Mouse (Mus musculus): ENCODE measurements around the gene Adgre4. TPM values are rescaled to one million over a fixed set of nuclear protein-coding genes. Genes with fewer than 3 reads are reported as not detected.
A peak's percentile ranks its signal among the peaks of the same experiment; 100 is the strongest.

The Adgre4 gene
- 0.18 and 0.19 TPM in 2 replicates for polyA plus RNA-seq (2015; fragmentation: Nextera tagmentation; extraction: Ambion mirVana)

GRCm38 (mm10) chr17:55749786-55750185 lies at the start of gene Adgre4:
TSS of gene Adgre4 (plus strand) at chr17:55749984.
- Histone ChIP-seq H3K4me3 (no peak within 1 kb of the TSS), H3K4me1 (no peaks in the 10 kb centered on the region), H3K9ac (no peak within 1 kb of the TSS), H3K27ac (no peak within 1 kb of the TSS), H3K36me3 (no peaks in the 10 kb centered on the region), H3K9me3 (no peaks in the 10 kb centered on the region), H3K27me3 (no peaks in the 10 kb centered on the region), H3K4me2 (replicated peaks) (no peak within 1 kb of the TSS)
- no peak for ATAC-seq (ENCODE audit: low FRiP score, low read depth)
- WGBS = 62% methylated on average over 2 of the region's 2 CpGs

GRCm38 (mm10) chr17:55702161-55702820 lies 47.5 kb upstream of the Adgre4 start:
- Histone ChIP-seq H3K4me1 (no peaks in the 10 kb centered on the region), H3K9me3 (no peaks in the 10 kb centered on the region), H3K27ac (no peak overlapping the region), H3K4me2 (replicated peaks) (no peak overlapping the region), H3K36me3 (peaks cover 34% of the 10 kb centered on the region), H3K4me3 (no peak overlapping the region), H3K9ac (no peak overlapping the region), H3K27me3 (no peaks in the 10 kb centered on the region)
- no peak for ATAC-seq (ENCODE audit: low FRiP score, low read depth)
- WGBS = 70% methylated on average over 3 of the region's 3 CpGs

- WGBS = 77% methylated on average over 5 of the region's 5 CpGs
- H3K4me3 ChIP-seq = no peak overlapping the region
- ATAC-seq (ENCODE audit: low FRiP score, low read depth) = no peak
Observed at GRCm38 (mm10) chr17:55702865-55703264, 46.9 kb upstream of the Adgre4 start.

GRCm38 (mm10) chr17:55711984-55712811 lies 37.6 kb upstream of the Adgre4 start, which contains the start of gene Pot1b:
TSS of gene Pot1b (minus strand) at chr17:55712628.
- Histone ChIP-seq H3K4me3 (peak within 1 kb of the TSS; percentile 80), H3K27ac (no peak within 1 kb of the TSS), H3K4me2 (replicated peaks) (peak within 1 kb of the TSS; percentile 76), H3K36me3 (peaks cover 9% of the 10 kb centered on the region), H3K4me1 (no peaks in the 10 kb centered on the region), H3K9me3 (no peaks in the 10 kb centered on the region), H3K9ac (peak within 1 kb of the TSS; percentile 80), H3K27me3 (no peaks in the 10 kb centered on the region)
- under 1% methylated on average over 36 of the region's 37 CpGs for WGBS
- ATAC-seq (ENCODE audit: low FRiP score, low read depth) = peak; percentile 99

More at GRCm38 (mm10) chr17:55702865-55703264, 46.9 kb upstream of the Adgre4 start:
- Histone ChIP-seq H3K36me3 (peaks cover 28% of the 10 kb centered on the region), H3K27ac (no peak overlapping the region), H3K4me2 (replicated peaks) (no peak overlapping the region), H3K9ac (no peak overlapping the region), H3K9me3 (no peaks in the 10 kb centered on the region), H3K4me1 (no peaks in the 10 kb centered on the region), H3K27me3 (no peaks in the 10 kb centered on the region)

GRCm38 (mm10) chr17:55721270-55721669 lies 28.5 kb upstream of the Adgre4 start:
- H3K27me3 ChIP-seq = no peaks in the 10 kb centered on the region
- 63% methylated on average over 1 of the region's 1 CpGs for WGBS
- H3K9ac ChIP-seq = no peak overlapping the region
- no peaks in the 10 kb centered on the region for H3K4me1 ChIP-seq
- no peak for ATAC-seq (ENCODE audit: low FRiP score, low read depth)
- H3K4me3 ChIP-seq = no peak overlapping the region
- no peaks in the 10 kb centered on the region for H3K9me3 ChIP-seq
- no peak overlapping the region for H3K4me2 ChIP-seq (replicated peaks)
- H3K27ac ChIP-seq = no peak overlapping the region
- no peaks in the 10 kb centered on the region for H3K36me3 ChIP-seq

GRCm38 (mm10) chr17:55722250-55722649 lies 27.5 kb upstream of the Adgre4 start:
- ATAC-seq (ENCODE audit: low FRiP score, low read depth) = no peak

GRCm38 (mm10) chr17:55726193-55726592 lies 23.6 kb upstream of the Adgre4 start:
- Histone ChIP-seq H3K27me3 (no peaks in the 10 kb centered on the region), H3K27ac (no peak overlapping the region), H3K4me3 (no peak overlapping the region), H3K4me1 (no peaks in the 10 kb centered on the region), H3K4me2 (replicated peaks) (no peak overlapping the region), H3K36me3 (no peaks in the 10 kb centered on the region), H3K9ac (no peak overlapping the region), H3K9me3 (no peaks in the 10 kb centered on the region)
- WGBS = 70% methylated on average over 2 of the region's 2 CpGs
- ATAC-seq (ENCODE audit: low FRiP score, low read depth) = no peak

More at GRCm38 (mm10) chr17:55722250-55722649, 27.5 kb upstream of the Adgre4 start:
- Histone ChIP-seq H3K27ac (no peak overlapping the region), H3K9ac (no peak overlapping the region), H3K4me2 (replicated peaks) (no peak overlapping the region), H3K27me3 (no peaks in the 10 kb centered on the region), H3K9me3 (no peaks in the 10 kb centered on the region), H3K36me3 (no peaks in the 10 kb centered on the region), H3K4me1 (no peaks in the 10 kb centered on the region), H3K4me3 (no peak overlapping the region)
- 62% methylated on average over 2 of the region's 2 CpGs for WGBS

- no peak overlapping the region for H3K9ac ChIP-seq
- no peaks in the 10 kb centered on the region for H3K36me3 ChIP-seq
- no peak overlapping the region for H3K4me3 ChIP-seq
- H3K4me2 ChIP-seq (replicated peaks) = no peak overlapping the region
- ATAC-seq (ENCODE audit: low FRiP score, low read depth) = no peak
- no peaks in the 10 kb centered on the region for H3K4me1 ChIP-seq
- H3K27me3 ChIP-seq = no peaks in the 10 kb centered on the region
- 83% methylated on average over 1 of the region's 1 CpGs for WGBS
- no peak overlapping the region for H3K27ac ChIP-seq
- no peaks in the 10 kb centered on the region for H3K9me3 ChIP-seq
Observed at GRCm38 (mm10) chr17:55736675-55737074, 13.1 kb upstream of the Adgre4 start.

- no peaks in the 10 kb centered on the region for H3K4me1 ChIP-seq
- H3K4me2 ChIP-seq (replicated peaks) = no peak overlapping the region
- no peak overlapping the region for H3K9ac ChIP-seq
- no peak overlapping the region for H3K4me3 ChIP-seq
- H3K27me3 ChIP-seq = no peaks in the 10 kb centered on the region
- H3K9me3 ChIP-seq = no peaks in the 10 kb centered on the region
- no peak overlapping the region for H3K27ac ChIP-seq
- no peak for ATAC-seq (ENCODE audit: low FRiP score, low read depth)
- H3K36me3 ChIP-seq = no peaks in the 10 kb centered on the region
- WGBS = 59% methylated on average over 2 of the region's 2 CpGs
Observed at GRCm38 (mm10) chr17:55751170-55751569, 1.4 kb downstream of the Adgre4 start.

- H3K9ac ChIP-seq = no peak overlapping the region
- H3K4me3 ChIP-seq = no peak overlapping the region
- H3K4me2 ChIP-seq (replicated peaks) = no peak overlapping the region
- H3K9me3 ChIP-seq = no peaks in the 10 kb centered on the region
- H3K4me1 ChIP-seq = no peaks in the 10 kb centered on the region
- no peaks in the 10 kb centered on the region for H3K36me3 ChIP-seq
- ATAC-seq (ENCODE audit: low FRiP score, low read depth) = no peak
- H3K27me3 ChIP-seq = no peaks in the 10 kb centered on the region
- no peak overlapping the region for H3K27ac ChIP-seq
Observed at GRCm38 (mm10) chr17:55813642-55814041, 63.9 kb downstream of the Adgre4 start.

GRCm38 (mm10) chr17:55816853-55817252 lies 67.1 kb downstream of the Adgre4 start:
- Histone ChIP-seq H3K4me1 (no peaks in the 10 kb centered on the region), H3K4me2 (replicated peaks) (no peak overlapping the region), H3K27me3 (no peaks in the 10 kb centered on the region), H3K36me3 (no peaks in the 10 kb centered on the region), H3K9me3 (no peaks in the 10 kb centered on the region), H3K9ac (no peak overlapping the region), H3K27ac (no peak overlapping the region), H3K4me3 (no peak overlapping the region)
- ATAC-seq (ENCODE audit: low FRiP score, low read depth) = no peak
- 88% methylated on average over 4 of the region's 4 CpGs for WGBS

- no peaks in the 10 kb centered on the region for H3K36me3 ChIP-seq
- no peak overlapping the region for H3K27ac ChIP-seq
- no peak overlapping the region for H3K4me2 ChIP-seq (replicated peaks)
- no peak for ATAC-seq (ENCODE audit: low FRiP score, low read depth)
- whole genome bisulfite sequencing = 78% methylated on average over 1 of the region's 1 CpGs
- H3K27me3 ChIP-seq = no peaks in the 10 kb centered on the region
- no peaks in the 10 kb centered on the region for H3K4me1 ChIP-seq
- no peaks in the 10 kb centered on the region for H3K9me3 ChIP-seq
- no peak overlapping the region for H3K9ac ChIP-seq
- no peak overlapping the region for H3K4me3 ChIP-seq
Observed at GRCm38 (mm10) chr17:55821566-55821965, 71.8 kb downstream of the Adgre4 start.
